In the genomic region with DNA sequence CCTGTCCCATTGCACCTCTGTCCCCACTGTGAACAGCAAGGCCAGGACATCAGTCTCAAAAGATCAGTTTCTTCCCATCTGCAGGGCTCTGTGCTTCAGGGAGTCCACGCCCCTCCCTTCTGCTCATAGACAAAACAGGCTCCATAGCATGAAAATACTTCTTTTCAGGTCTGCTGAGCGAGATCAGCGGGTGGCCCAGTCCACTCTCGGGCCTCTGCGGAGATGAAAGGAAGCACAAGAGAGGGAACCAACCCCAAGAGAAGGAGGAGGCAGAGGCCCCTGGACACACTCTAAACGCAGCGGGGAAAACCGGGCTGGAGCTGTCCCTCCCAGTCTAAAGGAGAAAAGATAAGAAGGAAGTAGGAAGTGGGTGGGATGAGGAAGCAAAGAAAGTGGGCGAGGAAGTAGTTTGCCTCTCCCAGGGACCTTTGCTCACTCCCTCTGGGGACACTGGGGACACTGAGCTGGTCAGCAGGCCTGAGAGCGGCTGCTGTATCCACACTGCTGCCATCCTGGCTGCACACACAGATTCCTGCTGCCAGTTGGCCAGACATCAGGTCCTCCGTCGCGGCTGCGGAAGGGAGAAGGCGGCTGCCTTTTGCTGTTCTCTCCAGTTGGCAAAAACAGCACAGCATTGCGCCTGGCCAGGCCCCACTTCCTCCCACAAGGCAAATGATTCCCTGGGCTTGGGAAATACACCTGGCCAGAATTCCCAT, we compare ENCODE assay signal across 8 mouse cellular contexts.
A peak's percentile ranks its signal among the peaks of the same experiment; 100 is the strongest.
DNase-seq lines count a peak whose midpoint lies in the region; ATAC-seq and TF ChIP-seq lines count a peak whose summit lies in the region.

No protein-coding gene starts in this region.

- peak overlapping the region; percentile 25; the same call in 1 of the 2 replicates for H3K9ac ChIP-seq in forebrain, embryonic 12.5 days
- H3K9ac ChIP-seq in heart, embryonic 13.5 days, result peak overlapping the region; percentile 58
- H3K9ac ChIP-seq in kidney, embryonic 16.5 days (replicated peaks; ENCODE audit: low read length), result peak overlapping the region; percentile 53; the same call in 1 of the 2 replicates
- peak overlapping the region; percentile 14; the same call in 1 of the 2 replicates for H3K9ac ChIP-seq in limb, embryonic 13.5 days
- no peak overlapping the region for H3K9ac ChIP-seq in midbrain, embryonic 14.5 days (replicated peaks; ENCODE audit: low read length)

- TF ChIP-seq POLR2A in brain, embryonic 14.5 days (IDR thresholded peaks at IDR 0.05; ENCODE audit: borderline replicate concordance, extremely low read depth, insufficient read depth, insufficient read length, poor library complexity, severe bottlenecking), result no peak

- no peaks in the 10 kb centered on the region for H3K36me3 ChIP-seq in forebrain, embryonic 12.5 days (replicated peaks)
- H3K36me3 ChIP-seq in heart, embryonic 13.5 days, result no peaks in the 10 kb centered on the region
- H3K36me3 ChIP-seq in kidney, embryonic 16.5 days (ENCODE audit: insufficient read depth, low read length), result no peaks in the 10 kb centered on the region
- H3K36me3 ChIP-seq in limb, embryonic 13.5 days, result no peaks in the 10 kb centered on the region
- H3K36me3 ChIP-seq in midbrain, embryonic 14.5 days (ENCODE audit: control insufficient read depth, insufficient read depth, low read length), result no peaks in the 10 kb centered on the region

- peaks cover 50% of the 10 kb centered on the region for H3K27me3 ChIP-seq in forebrain, embryonic 12.5 days
- peaks cover 65% of the 10 kb centered on the region for H3K27me3 ChIP-seq in heart, embryonic 13.5 days (replicated peaks)
- peaks cover 8% of the 10 kb centered on the region; the same call in 1 of the 2 replicates for H3K27me3 ChIP-seq in kidney, embryonic 16.5 days (ENCODE audit: insufficient read depth, low read length)
- peaks cover 40% of the 10 kb centered on the region for H3K27me3 ChIP-seq in limb, embryonic 13.5 days
- no peaks in the 10 kb centered on the region; the same call in 1 of the 2 replicates for H3K27me3 ChIP-seq in midbrain, embryonic 14.5 days (ENCODE audit: control insufficient read depth, insufficient read depth, low read length)

- no peaks in the 10 kb centered on the region for H3K9me3 ChIP-seq in forebrain, embryonic 12.5 days
- no peaks in the 10 kb centered on the region for H3K9me3 ChIP-seq in heart, embryonic 13.5 days
- no peaks in the 10 kb centered on the region for H3K9me3 ChIP-seq in kidney, embryonic 16.5 days (ENCODE audit: low read length)
- H3K9me3 ChIP-seq in limb, embryonic 13.5 days, result no peaks in the 10 kb centered on the region
- H3K9me3 ChIP-seq in midbrain, embryonic 14.5 days (ENCODE audit: control insufficient read depth, low read length), result no peaks in the 10 kb centered on the region

- H3K4me2 ChIP-seq in forebrain, embryonic 12.5 days, result peak overlapping the region; percentile 49
- peak overlapping the region; percentile 58 for H3K4me2 ChIP-seq in heart, embryonic 13.5 days
- peak overlapping the region; percentile 44 for H3K4me2 ChIP-seq in kidney, embryonic 16.5 days (replicated peaks; ENCODE audit: low read depth, low read length)
- peak overlapping the region; percentile 54 for H3K4me2 ChIP-seq in limb, embryonic 13.5 days (replicated peaks)
- peak overlapping the region; percentile 30 for H3K4me2 ChIP-seq in midbrain, embryonic 14.5 days (ENCODE audit: low read length)

- DNase-seq in brain, embryonic 14.5 days (ENCODE audit: low read depth), result peak; percentile 87
- peak; percentile 73 for DNase-seq in midbrain, embryonic 14.5 days
- peak; percentile 64 for DNase-seq in testis, postnatal 10 days (ENCODE audit: low spot score)
- DNase-seq in B cell, adult 2 months, result no peak

- H3K4me1 ChIP-seq in forebrain, embryonic 12.5 days, result peaks cover 46% of the 10 kb centered on the region
- H3K4me1 ChIP-seq in heart, embryonic 13.5 days, result peaks cover 47% of the 10 kb centered on the region
- H3K4me1 ChIP-seq in kidney, embryonic 16.5 days (ENCODE audit: insufficient read depth, low read length), result peaks cover 19% of the 10 kb centered on the region
- peaks cover 48% of the 10 kb centered on the region for H3K4me1 ChIP-seq in limb, embryonic 13.5 days
- peaks cover 27% of the 10 kb centered on the region for H3K4me1 ChIP-seq in midbrain, embryonic 14.5 days (ENCODE audit: control insufficient read depth, insufficient read depth, low read length)

- WGBS in forebrain, embryonic 12.5 days, result 4% methylated on average over 16 of the region's 16 CpGs
- WGBS in heart, embryonic 13.5 days, result 9% methylated on average over 16 of the region's 16 CpGs
- 5% methylated on average over 16 of the region's 16 CpGs for WGBS in kidney, embryonic 16.5 days
- 6% methylated on average over 16 of the region's 16 CpGs for WGBS in limb, embryonic 13.5 days
- WGBS in midbrain, embryonic 14.5 days, result 2% methylated on average over 16 of the region's 16 CpGs

- 0 out of 2 replicates have a peak overlapping the region, but pooled peaks have one; percentile 8 for H3K4me3 ChIP-seq in forebrain, embryonic 12.5 days (replicated peaks)
- peak overlapping the region; percentile 22 for H3K4me3 ChIP-seq in heart, embryonic 13.5 days
- peak overlapping the region; percentile 21 for H3K4me3 ChIP-seq in kidney, embryonic 16.5 days (ENCODE audit: low read length)
- H3K4me3 ChIP-seq in limb, embryonic 13.5 days, result peak overlapping the region; percentile 12; the same call in 1 of the 2 replicates
- no peak overlapping the region for H3K4me3 ChIP-seq in midbrain, embryonic 14.5 days (replicated peaks; ENCODE audit: low read depth, low read length)

- peak; percentile 66 for ATAC-seq in forebrain, embryonic 12.5 days (ENCODE audit: low FRiP score)
- ATAC-seq in heart, embryonic 13.5 days (ENCODE audit: extremely low read depth, insufficient number of reproducible peaks, low FRiP score, low TSS enrichment), result no peak
- ATAC-seq in kidney, embryonic 16.5 days (ENCODE audit: low FRiP score, low TSS enrichment), result peak; percentile 47; the same call in 1 of the 2 replicates
- ATAC-seq in limb, embryonic 13.5 days (ENCODE audit: low FRiP score, low read depth), result 0 out of 2 replicates have a peak, but pooled peaks have one; percentile 18
- peak; percentile 18; the same call in 1 of the 2 replicates for ATAC-seq in midbrain, embryonic 14.5 days (ENCODE audit: low FRiP score, low TSS enrichment)

- peak overlapping the region; percentile 77 for H3K27ac ChIP-seq in forebrain, embryonic 12.5 days
- H3K27ac ChIP-seq in heart, embryonic 13.5 days (replicated peaks), result peak overlapping the region; percentile 67
- H3K27ac ChIP-seq in kidney, embryonic 16.5 days (ENCODE audit: low read length), result peak overlapping the region; percentile 29
- H3K27ac ChIP-seq in limb, embryonic 13.5 days, result no peak overlapping the region; the same call in 1 of the 2 replicates
- peak overlapping the region; percentile 3; the same call in 1 of the 2 replicates for H3K27ac ChIP-seq in midbrain, embryonic 14.5 days (replicated peaks; ENCODE audit: low read depth, low read length)

- TF ChIP-seq CTCF in brain, embryonic 14.5 days (IDR thresholded peaks at IDR 0.05; ENCODE audit: borderline replicate concordance, extremely low read depth, insufficient read depth, insufficient read length), result no peak

Comparison
In these comparisons a context has a peak if more than half of its experiments do, and no peak if none do; other contexts are left out.
1. DNase-seq: peak in brain, embryonic 14.5 days (single experiment), midbrain, embryonic 14.5 days (single experiment) and testis, postnatal 10 days (single experiment); none in B cell, adult 2 months (0 of 2).
2. Peak in every context shown above with its lines, with median percentiles within 50 percentile points of each other: H3K4me2 ChIP-seq.